Mouse (Mus musculus): ENCODE data around the gene Lin37. TPM values are rescaled to one million over a fixed set of nuclear protein-coding genes. Genes with fewer than 3 reads are reported as not detected.

Lin37 gene
- 65.8 and 69.9 TPM in 2 replicates for polyA plus RNA-seq (2021; fragmentation: Nextera tagmentation)
- long read RNA-seq, experiment 1, transcript Lin37-201 (9 exons, 998 nt), result major isoform, 37 of 47 reads
- long read RNA-seq, experiment 1, transcript Lin37-202 (9 exons, 1,312 nt), result minor isoform, 5 of 47 reads
- long read RNA-seq, experiment 1, partial matches to known transcripts, result 2 of 47 reads
- long read RNA-seq, experiment 1, other reads (novel, unspliced or antisense), result 3 of 47 reads
- long read RNA-seq, experiment 2, transcript Lin37-201 (9 exons, 998 nt), result major isoform, 31 of 49 reads
- long read RNA-seq, experiment 2, transcript Lin37-202 (9 exons, 1,312 nt), result minor isoform, 8 of 49 reads
- long read RNA-seq, experiment 2, partial matches to known transcripts, result 1 of 49 reads
- long read RNA-seq, experiment 2, other reads (novel, unspliced or antisense), result 9 of 49 reads

GRCm38 (mm10) chr7:30559443-30559954 lies at the start of gene Lin37:
TSS of gene Lin37 (minus strand) at chr7:30559838.

GRCm38 (mm10) chr7:30598786-30599185 lies 39.1 kb upstream of the Lin37 start, which contains the start of gene Zbtb32:
TSS of gene Zbtb32 (minus strand) at chr7:30598909.

GRCm38 (mm10) chr7:30588676-30589434 lies 29.2 kb upstream of the Lin37 start, which contains the start of gene Kmt2b:
TSS of gene Kmt2b (minus strand) at chr7:30588726.

GRCm38 (mm10) chr7:30564970-30565571 lies 5.4 kb upstream of the Lin37 start, which contains the start of gene Igflr1:
TSS of gene Igflr1 (plus strand) at chr7:30565427.

GRCm38 (mm10) chr7:30563117-30563905 lies 3.7 kb upstream of the Lin37 start, which contains the start of the genes U2af1l4, Gm49396 and Psenen:
TSS of gene U2af1l4 (plus strand) at chr7:30563301.
TSS of gene Gm49396 (plus strand) at chr7:30563344.
TSS of gene Psenen (minus strand) at chr7:30563627.

GRCm38 (mm10) chr7:30552102-30553020 lies 7.3 kb downstream of the Lin37 start, which contains the start of the genes Hspb6 and Proser3:
TSS of gene Hspb6 (plus strand) at chr7:30552178.
TSS of gene Proser3 (minus strand) at chr7:30552299.

GRCm38 (mm10) chr7:30534633-30535577 lies 24.7 kb downstream of the Lin37 start, which contains the start of gene Arhgap33:
TSS of gene Arhgap33 (minus strand) at chr7:30535060.

Small RNAs within 50 kb of the gene (microRNA-seq; reads per million reads assigned to microRNA genes)
- gene Gm38670 (1.7 reads per million), gene Mir3569 (not detected)

Other genes starting within 250 kb of the Lin37 start
- gene Syne4, start 245.0 kb downstream of the Lin37 start, polyA plus RNA-seq (2021; fragmentation: Nextera tagmentation), result 0.33 and 0.63 TPM in 2 replicates
- 3.0 and 4.7 TPM in 2 replicates for gene E130208F15Rik, start 238.1 kb downstream of the Lin37 start, polyA plus RNA-seq (2021; fragmentation: Nextera tagmentation)
- 22.3 and 23.3 TPM in 2 replicates for gene Sdhaf1, start 235.9 kb downstream of the Lin37 start, polyA plus RNA-seq (2021; fragmentation: Nextera tagmentation)
- gene Lrfn3, start 197.1 kb downstream of the Lin37 start, polyA plus RNA-seq (2021; fragmentation: Nextera tagmentation), result 4.7 and 4.8 TPM in 2 replicates
- gene Tyrobp, start 146.1 kb downstream of the Lin37 start, polyA plus RNA-seq (2021; fragmentation: Nextera tagmentation), result 120 and 125 TPM in 2 replicates
- gene Hcst, start 140.0 kb downstream of the Lin37 start, polyA plus RNA-seq (2021; fragmentation: Nextera tagmentation), result 2.7 and 3.0 TPM in 2 replicates
- 0.40 and 0.80 TPM in 2 replicates for gene Nfkbid, start 138.1 kb downstream of the Lin37 start, polyA plus RNA-seq (2021; fragmentation: Nextera tagmentation)
- 316 and 379 TPM in 2 replicates for gene Aplp1, start 114.3 kb downstream of the Lin37 start, polyA plus RNA-seq (2021; fragmentation: Nextera tagmentation)
- gene Kirrel2, start 102.1 kb downstream of the Lin37 start, polyA plus RNA-seq (2021; fragmentation: Nextera tagmentation), result 1.9 and 2.2 TPM in 2 replicates
- gene Nphs1, start 101.5 kb downstream of the Lin37 start, polyA plus RNA-seq (2021; fragmentation: Nextera tagmentation), result 0.90 and 0.92 TPM in 2 replicates
- not detected in 2 replicates for gene Prodh2, start 66.2 kb downstream of the Lin37 start, polyA plus RNA-seq (2021; fragmentation: Nextera tagmentation)
- 43.0 and 61.1 TPM in 2 replicates for gene Arhgap33, start 24.8 kb downstream of the Lin37 start, polyA plus RNA-seq (2021; fragmentation: Nextera tagmentation)
- gene Hspb6, start 7.7 kb downstream of the Lin37 start, polyA plus RNA-seq (2021; fragmentation: Nextera tagmentation), result 6.1 and 6.3 TPM in 2 replicates
- 1.2 and 4.0 TPM in 2 replicates for gene Proser3, start 7.5 kb downstream of the Lin37 start, polyA plus RNA-seq (2021; fragmentation: Nextera tagmentation)
- 122 and 127 TPM in 2 replicates for gene U2af1l4, start 3.5 kb upstream of the Lin37 start, polyA plus RNA-seq (2021; fragmentation: Nextera tagmentation)
- gene Gm49396, start 3.5 kb upstream of the Lin37 start, polyA plus RNA-seq (2021; fragmentation: Nextera tagmentation), result 0.33 and 0.40 TPM in 2 replicates
- gene Psenen, start 3.8 kb upstream of the Lin37 start, polyA plus RNA-seq (2021; fragmentation: Nextera tagmentation), result 190 and 201 TPM in 2 replicates
- gene Igflr1, start 5.6 kb upstream of the Lin37 start, polyA plus RNA-seq (2021; fragmentation: Nextera tagmentation), result 0.46 and 0.69 TPM in 2 replicates
- gene Kmt2b, start 28.9 kb upstream of the Lin37 start, polyA plus RNA-seq (2021; fragmentation: Nextera tagmentation), result 1.4 and 3.8 TPM in 2 replicates
- 0.23 and 0.30 TPM in 2 replicates for gene Zbtb32, start 39.1 kb upstream of the Lin37 start, polyA plus RNA-seq (2021; fragmentation: Nextera tagmentation)
- gene Upk1a, start 53.0 kb upstream of the Lin37 start, polyA plus RNA-seq (2021; fragmentation: Nextera tagmentation), result not detected in 2 replicates
- 2,257 and 2,565 TPM in 2 replicates for gene Cox6b1, start 66.3 kb upstream of the Lin37 start, polyA plus RNA-seq (2021; fragmentation: Nextera tagmentation)
- gene Etv2, start 76.0 kb upstream of the Lin37 start, polyA plus RNA-seq (2021; fragmentation: Nextera tagmentation), result not detected in 2 replicates
- gene Rbm42, start 90.5 kb upstream of the Lin37 start, polyA plus RNA-seq (2021; fragmentation: Nextera tagmentation), result 136 and 146 TPM in 2 replicates
- 3.7 and 4.0 TPM in 2 replicates for gene Haus5, start 105.2 kb upstream of the Lin37 start, polyA plus RNA-seq (2021; fragmentation: Nextera tagmentation)
- not detected in 2 replicates for gene Pmis2, start 111.8 kb upstream of the Lin37 start, polyA plus RNA-seq (2021; fragmentation: Nextera tagmentation)
- gene 2200002J24Rik, start 139.1 kb upstream of the Lin37 start, polyA plus RNA-seq (2021; fragmentation: Nextera tagmentation), result not detected in 2 replicates
- gene Atp4a, start 152.4 kb upstream of the Lin37 start, polyA plus RNA-seq (2021; fragmentation: Nextera tagmentation), result 1.1 and 1.2 TPM in 2 replicates
- gene Tmem147, start 169.7 kb upstream of the Lin37 start, polyA plus RNA-seq (2021; fragmentation: Nextera tagmentation), result 194 and 230 TPM in 2 replicates
- not detected in 2 replicates for gene Gapdhs, start 183.8 kb upstream of the Lin37 start, polyA plus RNA-seq (2021; fragmentation: Nextera tagmentation)
- 3.8 and 3.9 TPM in 2 replicates for gene Sbsn, start 191.6 kb upstream of the Lin37 start, polyA plus RNA-seq (2021; fragmentation: Nextera tagmentation)
- gene Dmkn, start 203.9 kb upstream of the Lin37 start, polyA plus RNA-seq (2021; fragmentation: Nextera tagmentation), result 2.9 and 4.1 TPM in 2 replicates
- gene Krtdap, start 228.1 kb upstream of the Lin37 start, polyA plus RNA-seq (2021; fragmentation: Nextera tagmentation), result not detected in 2 replicates